Mouse (Mus musculus): ENCODE data around the gene Dyrk2.

Dyrk2 gene

DNA sequence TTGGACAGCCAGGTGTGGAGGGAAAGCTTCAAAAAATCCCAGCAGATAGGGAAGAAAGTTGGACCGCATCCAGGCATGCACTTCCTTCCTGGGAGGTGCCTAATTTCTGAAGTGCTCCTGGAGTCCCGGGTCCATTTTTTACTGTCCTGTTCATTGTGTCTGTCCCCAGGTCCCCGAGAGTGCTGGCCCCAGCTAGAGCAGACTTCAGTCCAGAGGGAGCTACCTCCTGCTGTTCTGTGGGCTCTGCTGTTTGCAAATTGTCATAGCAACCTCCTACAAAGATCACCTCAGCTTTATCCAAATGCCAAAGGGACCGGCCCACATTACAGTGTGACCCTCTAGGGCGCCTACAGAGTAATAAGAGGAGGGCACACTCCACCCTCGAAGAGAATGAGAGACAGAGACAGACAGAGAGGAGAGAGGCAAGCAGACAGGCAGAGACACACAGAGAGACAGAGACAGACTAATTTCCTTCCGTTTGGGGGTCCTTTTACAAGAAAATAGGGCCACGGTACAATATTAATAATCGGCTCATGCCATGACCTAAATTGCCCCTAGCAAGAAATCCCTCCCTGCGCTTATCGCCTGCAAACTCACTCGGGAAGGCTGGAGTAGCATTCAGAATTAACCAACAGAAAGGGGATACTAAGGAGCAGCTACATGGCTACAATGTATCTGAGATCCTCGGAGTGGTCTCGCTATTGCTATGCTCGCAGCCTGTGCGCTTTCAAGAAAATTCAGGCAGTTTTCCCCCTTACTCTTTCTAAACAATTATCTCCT lies at the start of gene Dyrk2:
Dyrk2 (minus strand) TSS at position 9 of the 780 bp plus-strand sequence.
- peak; percentile 20 for DNase-seq (ENCODE audit: low read depth)

GRCm38 (mm10) chr10:118902625-118903024 lies 32.6 kb upstream of the Dyrk2 start:
- DNase-seq (ENCODE audit: low read depth) = no peak

GRCm38 (mm10) chr10:118893645-118894044 lies 23.6 kb upstream of the Dyrk2 start:
- DNase-seq (ENCODE audit: low read depth) = peak; percentile 5

DNA sequence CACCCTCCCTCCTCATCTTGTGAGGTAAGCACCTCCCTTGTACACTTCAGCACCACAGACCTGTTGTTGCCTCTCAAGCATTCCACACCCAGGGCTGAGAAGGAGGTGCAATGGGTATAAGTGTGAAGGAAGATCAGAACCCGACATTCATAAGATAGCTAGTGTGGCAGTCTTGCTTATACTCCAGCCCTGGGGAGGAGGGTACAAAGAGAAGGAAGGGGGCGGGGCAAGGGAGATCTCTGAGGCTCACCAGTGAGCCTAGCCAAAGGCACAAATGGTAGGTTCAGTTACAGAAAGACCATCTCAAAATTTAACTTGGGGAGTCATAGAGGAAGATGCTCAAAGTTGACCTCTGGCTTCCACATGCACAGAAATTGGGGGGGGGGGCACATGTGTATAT lies 14.1 kb upstream of the Dyrk2 start:
- DNase-seq (ENCODE audit: low read depth) = no peak

DNA sequence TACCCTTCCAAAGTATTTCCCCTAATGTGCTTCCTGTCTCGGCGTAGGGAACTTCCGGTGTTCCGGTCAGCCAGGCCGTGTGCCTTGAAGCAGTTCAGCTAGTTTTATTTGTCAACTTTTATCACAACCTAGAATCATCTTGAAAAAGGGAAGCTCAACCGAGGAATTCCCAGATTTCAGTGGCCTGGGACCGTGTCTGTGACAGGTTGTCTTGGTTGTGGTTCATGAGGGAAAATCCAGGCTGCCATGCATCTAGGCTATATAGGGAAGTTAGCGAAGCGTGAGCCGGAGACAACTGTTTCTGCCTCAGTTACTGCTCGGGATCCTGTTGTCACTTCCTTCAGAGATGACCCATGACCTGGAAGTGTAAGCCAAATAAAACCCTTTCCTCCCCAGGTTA lies 13.3 kb upstream of the Dyrk2 start:
- DNase-seq (ENCODE audit: low read depth) = no peak

- peak; percentile 84 for DNase-seq (ENCODE audit: low read depth)
Observed at GRCm38 (mm10) chr10:118882258-118882885, 12.4 kb upstream of the Dyrk2 start.

- no peak for DNase-seq (ENCODE audit: low read depth)
Observed at GRCm38 (mm10) chr10:118880776-118881175, 10.8 kb upstream of the Dyrk2 start.

GRCm38 (mm10) chr10:118872196-118872595 lies 2.2 kb upstream of the Dyrk2 start:
- no peak for DNase-seq (ENCODE audit: low read depth)

DNA sequence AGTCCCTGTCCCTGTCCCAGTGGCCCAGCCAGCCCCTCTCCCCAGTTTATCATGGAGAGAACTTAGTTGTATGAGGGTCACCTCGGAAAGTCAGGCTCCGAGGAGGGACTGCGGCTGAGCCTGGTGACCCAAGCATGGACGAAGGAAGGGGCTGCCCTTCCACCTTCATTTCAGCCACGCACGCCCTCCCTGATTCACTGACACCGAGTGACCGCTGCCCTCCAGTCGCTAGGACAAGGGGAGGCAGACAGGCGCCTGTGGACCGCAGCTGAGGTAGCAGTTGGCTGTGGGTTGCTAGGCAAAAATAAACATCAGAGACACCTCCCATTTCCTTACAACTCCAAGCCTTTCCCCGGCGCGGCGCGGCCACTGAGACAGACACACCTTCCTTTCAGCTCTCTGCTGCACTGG lies 413 bp downstream of the Dyrk2 start:
- peak; percentile 92 for DNase-seq (ENCODE audit: low read depth)

GRCm38 (mm10) chr10:118868601-118869590 lies 1.1 kb downstream of the Dyrk2 start:
- peak; percentile 80 for DNase-seq (ENCODE audit: low read depth)

- peak; percentile 21 for DNase-seq (ENCODE audit: low read depth)
Observed at GRCm38 (mm10) chr10:118867896-118868600, 2.0 kb downstream of the Dyrk2 start.

DNA sequence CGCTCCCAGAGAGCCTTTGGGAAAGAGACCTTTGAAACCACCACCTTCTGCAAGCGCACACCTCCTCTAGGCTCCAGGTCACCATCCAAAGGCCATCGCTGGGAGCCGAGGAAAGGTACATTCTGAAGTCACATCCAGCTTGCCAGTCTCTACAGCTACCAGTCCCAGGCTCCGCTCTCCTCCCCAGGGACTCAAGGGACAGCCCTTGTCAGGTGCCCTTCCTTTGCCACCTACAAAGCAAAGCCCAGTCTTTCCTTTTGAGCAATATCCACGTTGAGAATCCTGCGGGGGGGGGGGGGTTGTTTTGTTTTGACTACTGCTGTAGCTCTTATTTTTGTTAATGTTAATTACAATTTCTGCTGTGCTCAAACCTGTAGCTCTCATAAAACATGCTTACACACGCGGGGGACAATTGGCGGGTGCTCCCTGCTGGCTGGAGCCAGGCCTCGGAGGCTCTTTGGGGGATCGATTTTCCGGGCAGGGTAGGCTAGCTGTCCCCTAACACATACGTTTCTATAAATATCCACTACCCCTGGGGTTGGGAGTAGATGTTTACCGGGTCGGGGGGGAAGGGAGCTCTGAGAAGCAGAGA lies 2.6 kb downstream of the Dyrk2 start:
- no peak for DNase-seq (ENCODE audit: low read depth)

DNA sequence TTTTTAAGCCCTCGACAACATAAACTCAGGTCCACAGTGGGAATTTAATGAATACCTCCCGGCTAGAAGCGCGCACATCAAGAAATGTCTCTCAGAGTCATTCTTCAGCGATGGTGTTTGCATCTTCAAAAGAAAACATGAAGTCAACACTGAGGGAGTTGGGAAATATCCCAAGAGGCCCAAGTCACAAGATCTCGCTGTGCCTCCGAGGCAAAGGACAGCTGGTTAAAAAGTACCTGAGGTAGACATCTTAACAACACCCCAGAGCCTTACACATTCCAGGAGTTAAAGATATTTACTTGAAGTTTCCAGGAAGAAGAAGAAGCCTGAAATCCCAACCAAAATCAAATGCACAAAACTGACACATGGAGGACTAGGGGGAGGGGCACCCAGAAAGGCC lies 5.0 kb downstream of the Dyrk2 start:
- DNase-seq (ENCODE audit: low read depth) = no peak

DNA sequence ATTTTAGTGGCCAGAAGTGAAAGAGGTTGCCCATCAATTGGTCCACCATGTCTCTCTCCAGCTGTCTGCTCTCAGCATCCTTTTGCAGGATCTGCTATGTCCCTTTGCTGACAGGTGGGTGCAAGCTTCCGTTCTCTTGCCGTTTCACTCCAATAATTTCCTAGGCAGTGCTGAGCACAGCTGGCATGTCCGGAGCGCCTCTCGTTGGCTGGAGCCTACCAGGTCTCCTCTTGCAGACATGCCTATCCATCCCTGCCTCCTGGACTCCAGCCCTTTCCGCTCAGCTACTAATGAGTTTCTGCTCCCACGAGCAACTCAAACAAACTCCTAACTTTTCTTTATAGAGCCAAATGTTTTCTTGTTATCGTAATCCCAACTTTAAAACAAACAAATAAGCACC lies 6.4 kb downstream of the Dyrk2 start:
- no peak for DNase-seq (ENCODE audit: low read depth)

- DNase-seq (ENCODE audit: low read depth) = no peak
Observed at GRCm38 (mm10) chr10:118862233-118862632, 7.8 kb downstream of the Dyrk2 start.

DNA sequence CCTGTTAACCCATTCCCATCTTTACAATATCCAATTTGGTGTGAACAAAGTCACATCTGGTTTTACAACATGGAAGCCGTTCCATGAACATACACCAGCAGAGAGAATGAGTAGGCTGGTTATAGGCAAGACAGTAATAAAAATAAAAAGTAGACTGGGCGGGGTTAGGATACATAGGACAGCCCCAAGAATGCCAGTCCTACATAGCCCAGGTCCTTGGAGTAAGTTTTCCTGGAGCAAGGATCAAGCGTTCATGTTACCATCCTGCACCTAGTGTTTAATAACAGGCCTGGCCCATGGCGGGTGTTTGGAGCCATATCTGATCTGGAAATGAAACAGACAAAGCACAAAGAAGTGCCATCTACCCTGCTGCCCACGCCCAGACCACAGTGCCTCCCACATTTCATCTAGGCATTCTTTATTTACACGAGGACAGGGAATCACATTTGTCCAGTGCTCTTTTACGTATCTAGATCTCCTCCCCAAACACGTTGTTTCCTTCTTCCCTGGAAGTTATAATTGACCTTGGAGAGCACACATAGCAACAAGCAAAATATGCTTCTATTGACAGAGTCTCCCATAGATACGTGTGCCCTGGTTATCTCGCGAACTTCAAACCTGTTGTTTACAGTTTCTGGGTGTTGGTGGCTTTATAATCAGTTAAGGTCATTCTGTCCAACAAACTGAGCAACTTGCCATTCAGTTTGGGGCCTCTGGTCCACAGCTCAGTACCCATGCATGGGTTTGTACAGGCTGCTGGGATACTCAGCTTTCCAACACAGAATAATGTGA lies 8.6 kb downstream of the Dyrk2 start:
- no peak for DNase-seq (ENCODE audit: low read depth)

GRCm38 (mm10) chr10:118859655-118860054 lies 10.4 kb downstream of the Dyrk2 start:
- DNase-seq (ENCODE audit: low read depth) = no peak

DNA sequence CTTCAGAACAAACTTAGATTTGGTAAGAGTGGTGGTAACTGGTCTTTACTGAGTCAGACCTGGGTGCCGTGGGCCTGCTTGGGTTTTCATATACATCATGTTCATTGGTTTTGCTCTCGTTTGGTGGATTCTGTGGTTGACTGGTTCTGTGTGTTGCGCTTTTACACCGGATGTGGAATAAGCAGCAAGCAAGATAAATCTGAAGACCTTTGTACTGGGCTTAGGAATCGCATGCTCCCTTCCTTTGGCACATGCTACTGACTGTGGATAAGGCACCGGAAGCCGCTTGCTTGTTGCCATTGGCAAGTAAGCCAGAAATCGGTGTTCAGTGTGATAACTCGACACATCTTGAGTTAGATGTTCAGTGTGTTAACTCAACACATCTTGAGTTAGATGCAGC lies 15.4 kb downstream of the Dyrk2 start:
- no peak for DNase-seq (ENCODE audit: low read depth)

- DNase-seq (ENCODE audit: low read depth) = no peak
Observed at GRCm38 (mm10) chr10:118852554-118852953, 17.5 kb downstream of the Dyrk2 start.

- DNase-seq (ENCODE audit: low read depth) = no peak
Observed at GRCm38 (mm10) chr10:118848501-118848900, 21.5 kb downstream of the Dyrk2 start.

Measured in 416B (cell line).